Mouse (Mus musculus) retina, adult 2 months (tissue): ENCODE measurements around the gene Cbarp.

ENCODE experiments used
- DNase-seq: peaks from one replicate; pipeline ENCODE4 v3.0.0-alpha.2; 2012; ENCODE audit warnings: low read depth, low spot score

Cbarp gene

DNA sequence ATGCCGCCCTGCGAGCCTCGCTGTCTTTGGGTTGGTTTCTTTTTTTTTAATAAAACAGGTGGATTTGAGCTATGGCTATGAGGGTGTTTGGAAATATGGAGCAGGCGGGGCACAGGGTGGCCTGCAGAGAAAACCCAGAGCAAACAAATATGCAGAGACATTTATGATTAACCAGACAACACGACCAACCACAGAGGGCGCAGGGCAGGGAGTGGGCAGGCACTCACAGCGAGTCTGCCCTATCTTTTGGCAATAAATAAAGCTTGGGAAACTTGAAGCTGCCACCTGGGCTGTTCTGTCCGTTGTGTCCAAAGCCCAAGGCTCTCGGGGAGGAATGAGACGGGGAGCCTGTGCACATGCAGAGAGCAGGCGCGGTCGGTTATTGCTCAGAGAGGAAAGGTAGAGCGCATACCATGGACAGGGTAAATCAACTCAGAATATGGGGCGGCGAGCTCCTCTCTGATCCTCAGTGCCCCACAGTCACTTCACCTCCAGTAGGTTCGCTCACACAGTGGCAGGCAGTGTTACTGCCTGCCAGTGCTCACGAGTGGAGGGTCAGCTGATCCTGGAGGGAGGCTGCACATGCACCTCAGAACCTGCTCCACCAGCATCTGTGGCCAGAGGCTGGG lies 10.1 kb downstream of the Cbarp start:
- no peak for DNase-seq

DNA sequence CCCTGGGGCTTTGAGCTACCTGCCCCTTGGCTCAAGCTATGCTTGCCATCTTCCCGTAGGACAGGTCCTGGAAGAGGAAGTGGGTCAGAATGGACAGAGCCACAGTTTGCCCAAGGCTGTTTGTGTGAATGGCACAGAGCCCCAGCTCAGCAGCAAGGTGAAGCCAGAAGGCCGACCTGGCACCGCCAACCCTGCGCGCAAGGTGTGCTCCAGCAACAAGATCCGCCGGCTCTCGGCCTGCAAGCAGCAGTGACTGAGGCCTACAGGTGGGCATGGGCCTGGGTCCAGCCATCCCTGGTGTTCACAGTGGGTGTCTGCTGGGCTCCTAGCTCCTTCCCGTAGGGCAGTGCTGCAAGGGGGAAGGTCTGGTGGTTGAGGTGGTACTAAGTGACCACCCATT lies 10.8 kb downstream of the Cbarp start:
- no peak for DNase-seq

DNA sequence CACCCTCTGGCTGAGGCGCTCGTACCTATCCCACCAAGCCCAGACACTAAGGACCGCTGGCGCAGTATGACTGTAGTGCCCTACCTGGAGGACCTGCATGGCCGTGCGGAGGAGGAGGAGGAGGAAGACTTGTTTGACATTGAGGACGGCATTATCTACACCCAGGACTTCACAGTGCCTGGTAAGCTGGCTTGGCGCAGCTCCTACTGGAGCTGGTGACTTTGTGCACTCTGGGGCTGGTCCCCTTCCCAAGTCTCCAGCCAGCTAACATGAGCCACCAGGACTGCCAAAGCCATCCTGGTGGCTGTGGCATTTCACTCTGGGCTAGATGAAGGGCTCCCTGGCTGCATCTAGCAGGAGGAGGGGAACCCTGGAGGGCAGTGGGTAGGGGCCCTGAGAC lies 12.7 kb downstream of the Cbarp start:
- no peak for DNase-seq

DNA sequence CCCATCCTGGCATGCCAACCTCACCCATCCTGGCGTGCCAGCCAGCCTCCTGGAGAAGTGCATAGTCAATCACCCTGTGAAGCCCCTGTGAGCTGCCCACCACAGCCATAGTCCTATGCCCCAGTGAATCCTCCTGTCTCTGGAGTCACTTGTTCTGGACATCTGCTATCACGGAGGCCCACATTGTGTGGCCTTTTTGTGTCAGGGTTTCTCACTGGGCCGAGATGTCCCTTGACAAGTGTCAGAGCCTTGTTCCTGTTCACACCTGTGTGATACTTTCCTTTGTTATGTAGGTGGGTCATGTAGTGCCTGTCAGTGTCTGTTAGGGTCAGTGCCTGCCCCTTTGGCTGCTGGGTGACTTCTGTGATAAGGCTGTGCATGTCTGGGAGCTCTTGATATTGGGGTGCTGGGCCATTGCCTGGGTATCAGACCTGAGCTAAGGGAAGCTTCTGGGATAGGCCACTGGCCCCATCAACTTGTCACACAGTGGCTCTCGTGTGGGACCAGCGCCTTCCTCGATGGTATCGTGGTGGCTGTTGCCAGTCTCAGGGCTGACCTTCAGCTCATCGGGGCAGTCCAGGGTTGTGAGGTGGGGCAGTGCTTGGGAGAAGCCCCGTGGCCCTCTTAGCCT lies 16.6 kb downstream of the Cbarp start:
- no peak for DNase-seq

DNA sequence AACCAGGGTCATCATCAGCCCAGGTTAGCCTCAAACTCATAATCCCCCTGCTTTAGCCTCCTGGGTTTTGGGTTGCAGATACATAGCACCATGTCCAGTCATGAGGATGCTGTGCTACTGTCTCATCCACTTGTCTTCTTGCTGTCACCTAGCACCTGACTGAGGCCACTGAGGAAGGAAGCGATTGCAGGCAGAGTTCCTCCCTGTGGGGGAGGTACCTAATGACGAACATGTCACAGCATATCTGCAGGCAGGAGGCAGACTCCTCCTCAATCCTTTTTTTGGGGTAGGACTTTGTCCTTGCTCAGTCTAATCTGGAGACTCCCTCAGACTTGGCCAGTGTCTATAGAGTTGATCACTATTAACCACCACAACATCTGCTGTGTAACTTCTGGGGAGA lies 19.0 kb downstream of the Cbarp start:
- no peak for DNase-seq

DNA sequence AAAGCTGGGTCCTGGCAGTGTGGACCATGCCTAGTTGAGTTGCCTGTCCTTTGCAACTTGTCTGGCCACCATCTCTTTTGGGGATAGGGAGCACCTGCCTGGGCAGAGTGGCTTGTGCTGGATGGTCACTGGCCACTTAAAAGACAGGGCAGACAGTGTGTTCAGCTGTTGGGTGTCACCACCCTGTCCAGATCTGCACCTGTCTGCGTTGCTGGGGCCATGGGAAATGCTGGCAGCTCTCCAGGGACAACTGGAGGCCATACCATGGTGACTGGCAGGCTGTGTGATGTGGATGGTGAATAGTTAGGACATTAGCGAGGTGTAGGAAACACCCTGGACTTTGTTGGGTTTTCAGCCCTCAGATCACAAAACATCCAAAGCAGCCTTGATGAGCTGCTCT lies 20.5 kb downstream of the Cbarp start:
- no peak for DNase-seq

DNA sequence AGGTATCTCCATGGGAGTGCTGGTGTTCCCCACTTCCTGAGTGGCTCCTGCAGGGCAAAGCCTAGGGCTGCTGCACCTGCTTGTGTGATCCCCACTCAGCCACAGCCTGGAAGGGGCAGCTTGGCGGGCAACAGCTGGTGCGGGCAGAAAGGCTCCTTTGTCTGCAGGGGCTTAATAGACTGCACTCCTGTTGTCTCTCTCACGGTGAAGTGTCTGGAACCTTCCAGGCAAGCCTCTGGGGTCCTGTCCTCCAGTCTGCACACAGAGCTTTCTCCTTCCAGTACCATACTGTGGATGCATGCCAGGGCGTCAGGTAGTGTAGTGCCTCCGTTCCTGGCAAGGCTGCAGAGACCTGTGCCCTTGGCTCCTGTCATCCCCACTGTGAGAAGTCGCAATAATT lies 22.1 kb downstream of the Cbarp start:
- no peak for DNase-seq

DNA sequence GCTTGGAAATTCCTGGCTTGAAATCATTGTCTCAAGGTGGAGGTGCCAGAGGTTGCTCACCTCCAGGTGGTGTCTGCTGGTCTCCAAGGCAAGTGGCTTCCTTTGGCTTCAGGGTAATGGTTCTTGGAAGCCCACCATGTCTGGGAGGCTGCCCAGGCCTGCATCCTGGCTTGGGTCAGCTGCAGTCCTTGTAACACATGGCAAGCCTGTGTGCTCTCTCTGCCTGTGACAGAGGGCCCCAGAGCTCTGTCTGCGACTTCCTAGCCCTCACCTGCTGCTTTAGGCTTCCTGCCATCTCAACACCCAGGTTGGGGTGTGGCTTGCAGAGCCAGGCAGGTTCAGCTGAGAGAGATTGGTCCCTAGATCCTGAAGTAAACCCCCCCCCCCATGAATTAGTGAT lies 22.9 kb downstream of the Cbarp start:
- DNase-seq, result no peak

DNA sequence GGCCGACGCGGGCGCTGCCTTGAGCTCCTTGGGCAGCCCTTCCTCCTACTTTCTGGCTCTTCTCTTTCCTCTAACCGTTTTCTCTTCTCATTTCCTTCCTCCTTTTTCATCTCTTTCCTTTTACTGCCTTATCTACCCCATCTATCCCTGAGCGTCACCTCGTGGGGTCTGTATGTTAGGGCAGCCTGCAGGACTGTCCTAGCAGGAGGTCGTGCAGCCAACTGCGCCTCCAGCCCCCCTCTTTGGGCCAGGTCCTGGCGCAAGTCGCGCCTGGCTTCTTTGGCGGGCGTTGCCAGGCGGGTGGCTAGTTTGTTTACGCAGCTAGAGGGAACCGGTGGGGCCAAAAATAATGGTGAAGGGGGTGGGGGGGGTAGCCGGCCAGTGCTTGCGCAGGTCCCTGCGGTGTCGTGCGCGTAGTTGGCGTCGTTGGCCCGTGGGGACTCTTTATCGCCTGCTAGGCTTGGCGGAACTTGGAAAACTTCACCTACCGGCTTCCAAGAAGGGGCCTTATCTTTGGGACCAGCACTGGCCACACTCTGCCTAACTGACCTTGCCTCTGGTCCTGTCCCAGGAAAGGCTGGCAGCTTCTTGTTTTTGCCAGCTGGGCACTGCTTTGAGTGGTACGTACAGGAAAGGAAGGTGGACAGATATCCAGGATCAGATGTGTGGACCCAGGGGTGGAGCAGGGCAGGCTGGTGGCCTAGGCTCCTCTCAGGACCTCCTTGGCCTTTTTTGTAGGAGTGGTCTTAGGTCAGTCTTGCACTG lies 23.5 kb downstream of the Cbarp start:
- DNase-seq, result no peak

DNA sequence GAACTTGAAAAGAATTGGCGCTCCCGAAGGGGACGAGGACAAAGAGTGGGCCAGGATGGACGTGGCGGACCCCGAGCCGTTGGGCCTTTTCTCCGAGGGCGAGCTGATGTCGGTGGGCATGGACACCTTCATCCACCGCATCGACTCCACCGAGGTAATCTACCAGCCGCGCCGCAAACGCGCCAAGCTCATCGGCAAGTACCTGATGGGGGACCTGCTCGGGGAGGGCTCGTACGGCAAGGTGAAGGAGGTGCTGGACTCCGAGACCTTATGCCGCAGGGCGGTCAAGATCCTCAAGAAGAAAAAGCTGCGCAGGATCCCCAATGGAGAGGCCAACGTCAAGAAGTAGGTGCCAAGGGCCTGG lies 24.1 kb downstream of the Cbarp start:
- no peak for DNase-seq

DNA sequence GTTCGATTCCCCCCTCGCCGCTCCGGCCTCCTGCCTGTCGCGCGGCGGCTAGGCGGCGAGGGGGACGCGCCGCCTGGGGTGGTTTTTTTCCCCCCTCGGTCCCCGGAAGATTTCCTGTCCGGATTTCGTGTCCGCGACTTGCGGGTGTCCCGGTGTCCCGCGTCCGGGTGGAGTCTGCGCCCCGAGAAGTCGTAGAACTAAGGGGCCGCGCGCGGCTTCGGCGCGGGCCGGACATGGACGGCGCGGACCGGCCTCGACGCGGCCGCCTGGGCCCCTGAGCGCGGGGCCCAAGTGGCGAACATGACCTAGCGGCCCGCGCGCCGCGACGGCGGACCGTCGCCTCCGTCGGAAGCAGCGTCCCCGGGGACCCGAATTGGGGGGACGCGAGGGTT lies 24.7 kb downstream of the Cbarp start:
- DNase-seq, result no peak

DNA sequence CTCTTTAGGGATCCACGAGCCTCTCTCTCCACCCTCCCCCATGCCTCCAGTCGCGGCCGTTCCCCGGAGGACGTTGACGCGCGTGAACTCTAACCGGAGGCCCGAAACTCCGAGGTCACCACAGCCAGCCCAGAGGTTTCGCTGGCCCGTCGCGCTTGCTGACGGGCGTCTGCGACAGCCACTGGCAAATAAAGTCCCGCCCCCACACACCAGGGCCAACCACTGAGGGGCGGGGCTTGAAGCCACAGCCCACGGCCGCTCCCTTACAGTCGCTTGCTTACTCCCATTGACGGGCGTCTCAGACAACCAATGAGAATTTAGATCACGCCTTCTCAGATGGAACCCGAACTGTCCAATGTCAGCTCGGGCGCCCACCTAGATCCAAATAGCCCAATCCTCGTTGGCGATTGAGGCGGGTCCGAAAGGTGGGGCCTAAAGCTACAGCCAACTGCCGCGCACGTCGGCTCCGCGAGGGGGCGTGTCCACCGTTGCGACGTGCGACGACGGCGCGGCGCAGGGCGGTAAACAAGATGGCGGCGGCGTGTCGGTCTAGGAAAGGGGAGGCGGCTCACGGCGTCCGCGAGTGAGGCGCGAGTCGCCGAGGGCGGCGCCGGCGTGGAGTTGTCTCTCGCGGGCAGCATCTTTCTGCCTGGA lies 25.2 kb downstream of the Cbarp start, which contains the start of gene Stk11:
Stk11 (plus strand) TSS at position 514 of the 654 bp plus-strand sequence.
- peak; percentile 100 for DNase-seq

DNA sequence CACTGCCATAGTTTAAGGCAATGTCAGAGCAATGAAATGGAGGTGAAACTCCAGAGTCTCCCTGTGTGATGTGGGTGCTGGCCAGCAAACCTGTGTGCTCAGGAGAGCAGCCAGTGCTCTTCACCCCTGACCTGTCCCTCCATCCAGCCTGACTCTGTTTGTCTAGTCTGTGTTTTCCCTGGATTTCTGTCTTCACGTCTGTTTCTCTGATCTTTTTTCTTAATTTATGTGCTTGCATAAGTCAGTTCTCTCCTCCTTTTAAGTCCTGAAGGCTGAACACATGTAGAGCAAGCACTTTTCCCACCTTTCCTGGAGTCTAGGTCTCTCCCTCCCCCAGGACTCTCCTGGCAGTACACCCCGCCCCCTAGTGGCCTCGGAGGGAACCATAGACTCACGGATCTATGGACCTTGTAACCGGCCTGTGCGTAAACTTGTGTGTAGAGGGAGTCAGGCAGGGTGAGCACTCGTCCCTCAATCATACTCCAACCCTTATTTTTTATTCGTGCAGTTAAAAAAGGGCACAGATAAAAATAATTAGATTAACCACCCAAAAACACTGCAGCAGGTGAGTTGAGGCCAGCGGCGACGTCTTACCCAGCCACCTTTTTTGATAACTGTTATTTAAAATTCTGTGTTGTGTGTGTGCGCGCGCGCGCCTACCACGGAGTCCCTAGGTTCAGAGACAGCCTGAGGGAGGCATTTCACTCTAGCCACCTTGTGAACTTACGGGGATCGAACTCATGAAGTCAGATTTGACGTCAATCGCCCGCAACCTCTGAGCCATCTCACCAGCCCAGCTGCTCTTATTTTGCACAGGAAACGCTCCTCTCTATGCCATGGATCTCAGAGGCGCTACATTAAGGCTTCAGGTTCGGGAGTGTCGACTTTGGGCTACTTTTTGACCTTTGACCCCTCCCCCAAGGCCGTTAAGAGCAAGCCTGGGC lies 26.0 kb downstream of the Cbarp start:
- DNase-seq, result peak; percentile 77

DNA sequence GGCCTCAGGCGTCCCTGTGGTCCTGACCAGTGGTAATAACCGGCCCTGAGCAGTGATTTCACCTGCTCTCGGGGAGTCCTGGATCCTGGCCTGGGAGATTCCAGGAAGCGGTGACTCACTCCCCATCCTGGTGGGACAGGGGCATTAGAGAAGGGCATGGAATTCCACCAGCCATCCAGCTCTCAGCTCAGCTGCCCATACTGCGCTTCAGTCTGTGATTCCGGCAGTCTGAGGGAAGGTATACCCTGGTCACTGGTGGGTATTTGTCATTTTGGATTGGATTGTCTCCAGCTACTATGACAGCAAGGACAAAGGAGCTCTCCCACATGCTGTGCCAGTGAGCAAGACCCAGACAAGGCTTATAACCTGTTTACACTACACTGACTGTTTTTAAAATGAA lies 33.0 kb downstream of the Cbarp start:
- DNase-seq, result no peak

DNA sequence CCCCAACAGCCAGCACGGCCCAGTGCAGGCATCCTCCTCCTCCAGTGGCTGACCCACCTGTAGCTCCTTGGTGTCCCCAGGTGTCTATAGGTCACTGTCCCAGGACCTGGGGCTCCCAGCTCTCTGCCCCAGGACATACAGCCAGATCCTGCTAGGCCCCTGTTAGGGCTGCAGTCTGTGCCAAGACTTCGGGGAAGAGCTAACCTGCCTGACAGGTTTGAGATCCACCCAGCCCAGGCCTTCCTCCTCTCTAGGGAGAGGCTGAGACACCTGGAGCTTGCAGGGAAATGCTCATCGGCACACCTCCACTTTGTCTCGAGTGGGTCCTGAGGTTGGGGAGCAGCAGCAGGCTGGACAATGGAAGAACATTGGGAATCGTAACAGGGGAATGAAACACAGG lies 34.7 kb downstream of the Cbarp start:
- DNase-seq, result no peak

DNA sequence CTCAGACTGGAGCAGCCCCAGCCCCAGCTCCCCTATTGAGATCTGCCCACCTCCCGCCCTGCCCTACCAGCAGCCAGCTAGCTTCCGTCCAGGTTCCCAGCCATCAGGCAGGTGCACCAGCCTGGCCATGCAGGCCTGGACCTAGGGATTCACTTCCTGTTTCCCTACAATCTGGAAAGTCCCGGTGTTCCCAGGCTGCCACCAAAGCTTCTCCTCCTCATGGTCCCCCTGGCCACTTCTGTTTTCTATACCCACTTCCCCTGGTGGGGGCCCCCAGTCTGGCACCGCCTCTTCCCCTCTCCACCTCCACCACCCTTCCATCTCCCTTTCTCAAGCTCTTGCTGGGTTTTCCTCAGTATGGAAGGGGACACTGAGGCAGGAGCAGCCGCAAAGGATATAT lies 35.2 kb downstream of the Cbarp start, which contains the start of gene Sbno2:
Sbno2 (minus strand) TSS at position 112 of the 400 bp plus-strand sequence.
- DNase-seq, result no peak

DNA sequence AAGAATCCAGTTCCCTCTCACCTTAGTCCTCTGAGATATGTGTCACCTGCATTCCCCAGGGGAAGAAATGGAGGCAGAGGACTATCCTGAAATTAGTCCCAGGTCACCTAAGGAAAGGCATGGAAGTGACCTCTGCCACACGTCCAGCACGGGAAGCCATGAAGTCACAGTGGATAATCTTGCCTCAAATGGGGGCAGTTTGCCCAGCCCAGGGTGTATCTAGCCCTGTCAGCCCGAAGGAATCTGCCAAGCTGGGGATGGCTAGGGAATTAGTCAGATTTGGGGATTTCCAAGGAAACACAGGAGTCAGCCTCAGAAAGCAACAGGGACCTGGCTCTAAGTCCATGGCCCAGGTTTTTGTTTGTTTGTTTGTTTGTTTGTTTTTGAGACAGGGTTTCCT lies 36.5 kb downstream of the Cbarp start:
- no peak for DNase-seq

DNA sequence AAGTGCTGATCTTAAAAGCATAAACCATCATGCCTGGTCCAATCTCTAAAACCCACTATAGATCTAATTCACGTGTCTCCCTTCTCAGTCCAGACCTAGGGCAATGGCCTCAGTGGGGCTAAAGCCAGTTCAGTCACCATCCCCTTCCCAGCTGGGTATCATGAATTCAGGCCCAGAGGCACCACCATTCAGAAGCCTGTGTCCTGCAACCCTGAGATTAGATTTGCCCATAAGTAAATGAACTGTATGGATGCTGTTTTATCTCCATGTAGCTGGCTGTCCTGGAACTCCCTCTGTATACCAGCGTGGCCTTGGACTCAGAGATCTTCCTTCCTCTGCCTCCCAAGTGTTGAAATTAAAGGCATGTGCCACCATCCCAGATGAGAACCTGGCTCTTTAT lies 37.6 kb downstream of the Cbarp start:
- no peak for DNase-seq

DNA sequence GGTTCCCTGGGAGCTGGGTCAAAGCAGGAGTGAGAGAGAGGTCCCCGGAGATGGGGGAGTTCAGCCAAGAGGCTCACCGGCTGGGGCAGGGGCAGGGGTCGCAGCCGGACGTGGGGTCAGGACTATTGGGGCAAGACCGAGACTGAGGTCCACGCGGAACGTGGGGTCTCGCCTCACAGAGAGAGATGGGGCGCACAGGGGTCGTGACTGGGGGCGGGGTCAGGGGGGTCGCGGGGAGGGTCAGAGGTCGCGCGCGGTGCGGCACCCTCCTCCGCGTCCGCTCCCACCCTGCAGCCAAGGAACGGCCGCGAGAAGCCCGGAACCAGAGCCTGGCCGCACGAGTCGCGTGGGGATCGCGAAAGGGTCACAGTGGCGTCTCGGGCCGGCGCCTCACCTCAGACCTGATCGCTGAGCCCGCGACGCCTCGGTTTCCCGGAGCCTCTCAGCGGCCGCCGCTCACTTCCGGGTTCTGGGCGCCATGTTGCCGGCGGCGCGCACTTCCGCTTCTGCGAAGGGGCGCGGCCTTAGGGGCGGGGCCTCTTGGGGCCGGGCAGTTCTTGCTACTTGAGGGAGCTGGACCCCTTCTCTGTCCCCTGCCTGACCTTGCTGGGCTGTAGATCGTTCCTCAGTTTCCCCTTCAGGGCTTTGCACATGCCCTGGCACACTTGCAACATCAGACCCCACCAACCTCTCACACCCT lies 38.3 kb downstream of the Cbarp start:
- peak; percentile 55 for DNase-seq

DNA sequence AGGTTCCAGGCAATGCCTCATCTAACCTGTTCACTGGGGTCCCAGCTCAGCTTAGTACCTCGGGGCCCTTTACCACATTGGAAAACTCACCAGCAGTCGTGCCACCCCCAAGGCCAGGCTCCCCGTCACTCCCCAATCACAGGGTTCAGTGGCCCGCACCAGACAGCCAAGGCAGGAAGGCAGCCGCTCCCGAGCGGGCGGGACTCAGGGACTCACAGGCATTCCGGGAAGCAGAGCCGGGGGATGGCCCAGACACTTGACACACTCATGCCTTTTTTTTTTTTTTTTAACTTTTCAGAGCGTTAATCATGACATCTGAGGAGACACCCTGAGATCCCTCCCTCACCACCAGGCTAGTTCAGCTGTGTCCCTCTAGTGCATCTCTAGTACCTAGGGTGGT lies 39.7 kb downstream of the Cbarp start:
- DNase-seq, result no peak

DNA sequence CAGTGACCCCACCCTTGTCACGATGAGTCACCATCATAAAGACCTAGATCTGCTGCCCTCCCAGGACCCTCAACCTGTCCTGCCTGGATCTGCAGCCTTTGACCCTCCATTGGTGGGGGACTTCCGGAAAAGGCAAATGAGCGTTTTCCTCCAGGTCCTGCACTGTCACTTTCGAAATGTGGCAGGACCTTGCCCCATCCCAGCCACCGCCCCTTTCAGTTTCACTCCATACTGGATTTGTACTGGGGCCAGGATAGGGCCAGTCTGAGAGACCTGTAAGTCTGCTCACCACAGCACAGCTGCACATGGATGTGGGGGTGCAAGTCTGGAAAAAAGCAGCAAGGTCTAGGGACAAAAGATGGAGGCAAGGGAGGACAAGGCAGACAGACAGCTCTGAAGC lies 42.0 kb downstream of the Cbarp start:
- no peak for DNase-seq
